Mouse (Mus musculus) intestine, embryonic 16.5 days (tissue): ENCODE data around the gene Gm21987. TPM values are rescaled to one million over a fixed set of nuclear protein-coding genes. Genes with fewer than 3 reads are reported as not detected.

Experiments
- ATAC-seq: fragments of 200-750 bp; cut with Nextera tagmentation; 2 replicates; pipeline ENCODE4 v1.8.0; 2017; ENCODE audit warnings: moderate TSS enrichment, moderate library complexity
- H3K27ac ChIP-seq: fragments of 300-500 bp; sonication (generic); 2 replicates; pipeline ENCODE4 v1.5.1; 2014; ENCODE audit warnings: mild to moderate bottlenecking, low read length
- H3K27me3 ChIP-seq: fragments of 300-500 bp; sonication (generic); replicated peaks from 2 replicates; pipeline ENCODE4 v1.6.1; 2014; ENCODE audit warnings: low read length, control low read depth, mixed read lengths; ENCODE audit not compliant: control insufficient read depth, insufficient read depth
- H3K36me3 ChIP-seq: fragments of 300-500 bp; sonication (generic); 2 replicates; pipeline ENCODE4 v1.6.1; 2014; ENCODE audit warnings: low read length, control low read depth; ENCODE audit not compliant: control insufficient read depth, insufficient read depth
- H3K4me1 ChIP-seq: fragments of 300-500 bp; sonication (generic); 2 replicates; pipeline ENCODE4 v1.6.1; 2014; ENCODE audit warnings: low read length, control low read depth, mixed read lengths; ENCODE audit not compliant: control insufficient read depth, insufficient read depth
- H3K4me2 ChIP-seq: fragments of 300-500 bp; sonication (generic); 2 replicates; pipeline ENCODE4 v1.6.1; 2014; ENCODE audit warnings: low read depth, low read length, control low read depth
- H3K4me3 ChIP-seq: fragments of 300-500 bp; sonication (generic); 2 replicates; pipeline ENCODE4 v1.5.1; 2014; ENCODE audit warnings: mild to moderate bottlenecking, low read length
- H3K9ac ChIP-seq: fragments of 300-500 bp; sonication (generic); 2 replicates; pipeline ENCODE4 v1.6.1; 2014; ENCODE audit warnings: low read depth, low read length
- H3K9me3 ChIP-seq: fragments of 300-500 bp; sonication (generic); 2 replicates; pipeline ENCODE4 v1.6.1; 2016; ENCODE audit warnings: low read length, control low read depth; ENCODE audit not compliant: control insufficient read depth
- WGBS: fragments of 180-500 bp; shearing (Covaris S2); extraction: QIAGEN DNeasy Blood & Tissue Kit; methylation state at CpG from one replicate; pipeline ENCODE4 v1.1.7; 2014; 5-methylcytosine and 5-hydroxymethylcytosine counted together
- polyA plus RNA-seq: library from polyadenylated mRNA; unstranded; fragments of >200 nt; fragmentation: Nextera tagmentation; extraction: Ambion mirVana; gene quantifications from 2 replicates; pipeline ENCODE4 v1.2.1, GENCODE M21; 2015

The Gm21987 gene
- polyA plus RNA-seq, 1 experiment from 2014 or later: 0.54 TPM

- Histone ChIP-seq H3K4me3 (peak overlapping the region; percentile 69), H3K27me3 (no peaks in the 10 kb centered on the region), H3K9me3 (no peaks in the 10 kb centered on the region), H3K9ac (no peak overlapping the region), H3K36me3 (0 out of 2 replicates have a peak, but pooled peaks cover 3% of the 10 kb centered on the region), H3K4me2 (peak overlapping the region; percentile 59), H3K4me1 (peaks cover 11% of the 10 kb centered on the region), H3K27ac (no peak overlapping the region)
- no peak for ATAC-seq
- WGBS: 56% methylated on average over 6 of the region's 6 CpGs
Measured at GRCm38 (mm10) chr16:38347588-38347987, 748 bp downstream of the Gm21987 start.

GRCm38 (mm10) chr16:38348217-38348761 lies 1.4 kb downstream of the Gm21987 start:
- Histone ChIP-seq H3K9ac (no peak overlapping the region), H3K4me2 (0 out of 2 replicates have a peak overlapping the region, but pooled peaks have one; percentile 4), H3K27ac (no peak overlapping the region), H3K27me3 (no peaks in the 10 kb centered on the region), H3K9me3 (no peaks in the 10 kb centered on the region), H3K36me3 (0 out of 2 replicates have a peak, but pooled peaks cover 3% of the 10 kb centered on the region), H3K4me1 (peaks cover 11% of the 10 kb centered on the region), H3K4me3 (no peak overlapping the region)
- WGBS: 84% methylated on average over 9 of the region's 9 CpGs
- no peak for ATAC-seq

- WGBS: 86% methylated on average over 2 of the region's 2 CpGs
- no peaks in the 10 kb centered on the region for H3K9me3 ChIP-seq
Measured at GRCm38 (mm10) chr16:38349881-38350280, 3.0 kb downstream of the Gm21987 start.

GRCm38 (mm10) chr16:38350361-38350855 lies 3.6 kb downstream of the Gm21987 start:
- H3K4me1 ChIP-seq: peaks cover 8% of the 10 kb centered on the region
- WGBS: 49% methylated on average over 7 of the region's 7 CpGs
- ATAC-seq: peak; percentile 66
- no peak overlapping the region for H3K4me3 ChIP-seq
- H3K27ac ChIP-seq: peak overlapping the region; percentile 74
- H3K9me3 ChIP-seq: no peaks in the 10 kb centered on the region
- 0 out of 2 replicates have a peak, but pooled peaks cover 3% of the 10 kb centered on the region for H3K36me3 ChIP-seq
- no peaks in the 10 kb centered on the region for H3K27me3 ChIP-seq
- 0 out of 2 replicates have a peak overlapping the region, but pooled peaks have one; percentile 7 for H3K9ac ChIP-seq
- H3K4me2 ChIP-seq: no peak overlapping the region

More at GRCm38 (mm10) chr16:38349881-38350280, 3.0 kb downstream of the Gm21987 start:
- 0 out of 2 replicates have a peak, but pooled peaks cover 3% of the 10 kb centered on the region for H3K36me3 ChIP-seq
- H3K4me2 ChIP-seq: no peak overlapping the region
- ATAC-seq: no peak
- no peak overlapping the region for H3K4me3 ChIP-seq
- H3K9ac ChIP-seq: 0 out of 2 replicates have a peak overlapping the region, but pooled peaks have one; percentile 7
- H3K27me3 ChIP-seq: no peaks in the 10 kb centered on the region
- peak overlapping the region; percentile 74 for H3K27ac ChIP-seq
- peaks cover 11% of the 10 kb centered on the region for H3K4me1 ChIP-seq

- Histone ChIP-seq H3K4me1 (peaks cover 8% of the 10 kb centered on the region), H3K27me3 (no peaks in the 10 kb centered on the region), H3K4me2 (no peak overlapping the region), H3K27ac (no peak overlapping the region), H3K36me3 (0 out of 2 replicates have a peak, but pooled peaks cover 3% of the 10 kb centered on the region), H3K9ac (no peak overlapping the region), H3K4me3 (no peak overlapping the region), H3K9me3 (no peaks in the 10 kb centered on the region)
- WGBS: 61% methylated on average over 6 of the region's 6 CpGs
- ATAC-seq: no peak
Measured at GRCm38 (mm10) chr16:38350939-38351338, 4.1 kb downstream of the Gm21987 start.

- H3K9ac ChIP-seq: no peak overlapping the region
- no peak overlapping the region for H3K4me3 ChIP-seq
- no peaks in the 10 kb centered on the region for H3K27me3 ChIP-seq
- peaks cover 8% of the 10 kb centered on the region for H3K4me1 ChIP-seq
- ATAC-seq: no peak
- 84% methylated on average over 7 of the region's 7 CpGs for WGBS
- no peaks in the 10 kb centered on the region for H3K9me3 ChIP-seq
- 0 out of 2 replicates have a peak, but pooled peaks cover 3% of the 10 kb centered on the region for H3K36me3 ChIP-seq
- no peak overlapping the region for H3K4me2 ChIP-seq
- no peak overlapping the region for H3K27ac ChIP-seq
Measured at GRCm38 (mm10) chr16:38352031-38352430, 5.2 kb downstream of the Gm21987 start.

- Histone ChIP-seq H3K9ac (no peak overlapping the region), H3K4me1 (peaks cover 6% of the 10 kb centered on the region; the same call in 1 of the 2 replicates), H3K27me3 (no peaks in the 10 kb centered on the region), H3K36me3 (0 out of 2 replicates have a peak, but pooled peaks cover 3% of the 10 kb centered on the region), H3K4me2 (no peak overlapping the region), H3K9me3 (no peaks in the 10 kb centered on the region), H3K4me3 (no peak overlapping the region), H3K27ac (no peak overlapping the region)
- ATAC-seq: no peak
Measured at GRCm38 (mm10) chr16:38352851-38353250, 6.0 kb downstream of the Gm21987 start.

GRCm38 (mm10) chr16:38353642-38354041 lies 6.8 kb downstream of the Gm21987 start:
- H3K4me1 ChIP-seq: 0 out of 2 replicates have a peak, but pooled peaks cover 2% of the 10 kb centered on the region
- no peak for ATAC-seq
- H3K36me3 ChIP-seq: 0 out of 2 replicates have a peak, but pooled peaks cover 3% of the 10 kb centered on the region
- no peak overlapping the region for H3K4me2 ChIP-seq
- 97% methylated on average over 2 of the region's 2 CpGs for WGBS
- no peak overlapping the region for H3K4me3 ChIP-seq
- H3K27ac ChIP-seq: no peak overlapping the region
- no peak overlapping the region for H3K9ac ChIP-seq
- no peaks in the 10 kb centered on the region for H3K27me3 ChIP-seq
- no peaks in the 10 kb centered on the region for H3K9me3 ChIP-seq

GRCm38 (mm10) chr16:38354185-38354913 lies 7.5 kb downstream of the Gm21987 start:
- no peak for ATAC-seq
- Histone ChIP-seq H3K9me3 (no peaks in the 10 kb centered on the region), H3K4me1 (0 out of 2 replicates have a peak, but pooled peaks cover 2% of the 10 kb centered on the region), H3K9ac (no peak overlapping the region), H3K27ac (no peak overlapping the region), H3K4me3 (no peak overlapping the region), H3K27me3 (no peaks in the 10 kb centered on the region), H3K36me3 (0 out of 2 replicates have a peak, but pooled peaks cover 3% of the 10 kb centered on the region), H3K4me2 (no peak overlapping the region)
- WGBS: 63% methylated on average over 5 of the region's 5 CpGs
